Mouse (Mus musculus): ENCODE data around the gene Grm7.

- TF ChIP-seq CTCF (IDR thresholded peaks at IDR 0.05; ENCODE audit: low read depth) (no peak), EP300 (IDR thresholded peaks at IDR 0.05; ENCODE audit: low read depth) (no peak)
Observed at GRCm38 (mm10) chr6:110792696-110793095, 147.3 kb downstream of the Grm7 start.
